Mouse (Mus musculus): Measurements from ENCODE around the gene Mcat. TPM values are rescaled to one million over a fixed set of nuclear protein-coding genes. Genes with fewer than 3 reads are reported as not detected.

The Mcat gene
- polyA plus RNA-seq, 1 experiment from 2014 or later = 6.9 TPM

DNA sequence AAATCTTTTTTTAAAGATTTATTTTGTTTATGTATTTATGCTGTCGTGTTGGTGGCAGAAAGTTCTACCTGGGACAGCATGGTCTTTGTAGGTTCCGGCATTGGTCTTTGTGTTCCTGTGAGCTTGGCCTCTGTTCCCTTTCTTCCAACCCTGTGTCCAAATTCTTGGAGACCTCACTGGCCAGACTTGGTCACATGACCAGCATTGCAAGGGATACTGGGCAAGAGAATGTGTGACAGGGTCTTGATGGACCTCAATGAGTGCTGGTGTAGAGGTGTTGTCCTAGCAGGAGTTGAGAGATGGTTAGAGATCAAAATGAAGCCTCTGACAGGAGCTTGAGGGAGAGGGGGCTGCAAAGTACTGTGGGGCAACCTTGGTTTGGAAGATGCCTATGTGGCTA lies 24.7 kb downstream of the Mcat start:
- no peaks in the 10 kb centered on the region for H3K79me2 ChIP-seq (ENCODE audit: inconsistent target)
- H3K27ac ChIP-seq = no peak overlapping the region
- WGBS (ENCODE audit: missing documents) = 100% methylated on average over 2 of the region's 2 CpGs
- no peak overlapping the region for H3K4me3 ChIP-seq (ENCODE audit: inconsistent target)
- H3K36me3 ChIP-seq (ENCODE audit: inconsistent target) = no peaks in the 10 kb centered on the region

DNA sequence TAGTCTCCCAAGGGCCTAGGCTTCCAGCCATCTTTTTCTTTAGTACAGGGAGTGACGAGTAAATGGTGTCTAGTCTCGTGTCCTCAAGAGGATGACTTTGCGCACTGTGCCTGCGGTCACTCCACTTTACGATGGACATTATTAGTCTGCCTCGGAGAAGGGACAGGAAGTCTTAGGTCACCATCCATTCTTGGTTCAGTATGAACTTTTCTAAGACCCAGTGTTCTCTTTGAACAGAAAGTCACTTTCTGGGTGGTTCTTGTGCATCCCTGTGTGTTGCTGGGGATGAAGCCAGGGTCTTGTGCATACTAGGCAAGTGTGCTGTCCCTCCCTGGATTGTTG lies 27.7 kb downstream of the Mcat start:
- no peak overlapping the region for H3K4me3 ChIP-seq (ENCODE audit: inconsistent target)
- no peak overlapping the region for H3K27ac ChIP-seq
- H3K79me2 ChIP-seq (ENCODE audit: inconsistent target) = no peaks in the 10 kb centered on the region
- no peaks in the 10 kb centered on the region for H3K36me3 ChIP-seq (ENCODE audit: inconsistent target)
- 82% methylated on average over 6 of the region's 6 CpGs for WGBS (ENCODE audit: missing documents)

GRCm38 (mm10) chr15:83534960-83535889 lies 28.4 kb downstream of the Mcat start:
- Histone ChIP-seq H3K4me3 (ENCODE audit: inconsistent target) (no peak overlapping the region), H3K27ac (0 out of 2 replicates have a peak overlapping the region, but pooled peaks have one; percentile 7), H3K36me3 (ENCODE audit: inconsistent target) (no peaks in the 10 kb centered on the region), H3K79me2 (ENCODE audit: inconsistent target) (no peaks in the 10 kb centered on the region)
- WGBS (ENCODE audit: missing documents) = 70% methylated on average over 17 of the region's 17 CpGs

DNA sequence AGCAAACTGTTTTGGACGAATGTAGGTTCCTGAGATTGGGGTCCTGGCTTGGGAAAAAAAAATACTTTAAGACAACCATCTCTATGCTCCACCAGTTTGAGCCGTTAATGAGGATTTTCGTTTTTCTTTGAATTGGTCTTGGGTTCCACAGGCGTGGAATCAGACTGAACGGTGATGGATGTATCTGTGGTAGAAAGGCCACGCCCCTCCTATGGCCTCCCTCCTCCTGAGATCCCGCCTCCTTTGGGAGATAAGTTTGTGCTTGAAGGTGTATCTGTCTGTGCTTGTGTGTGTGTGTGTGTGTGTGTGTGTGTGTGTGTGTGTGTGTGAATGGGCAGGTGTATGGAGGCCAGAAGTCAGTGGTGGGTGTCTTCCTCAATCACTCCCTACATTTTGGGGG lies 31.0 kb downstream of the Mcat start:
- H3K27ac ChIP-seq = no peak overlapping the region
- H3K36me3 ChIP-seq (ENCODE audit: inconsistent target) = no peaks in the 10 kb centered on the region
- H3K79me2 ChIP-seq (ENCODE audit: inconsistent target) = no peaks in the 10 kb centered on the region
- H3K4me3 ChIP-seq (ENCODE audit: inconsistent target) = no peak overlapping the region
- WGBS (ENCODE audit: missing documents) = 92% methylated on average over 6 of the region's 7 CpGs

DNA sequence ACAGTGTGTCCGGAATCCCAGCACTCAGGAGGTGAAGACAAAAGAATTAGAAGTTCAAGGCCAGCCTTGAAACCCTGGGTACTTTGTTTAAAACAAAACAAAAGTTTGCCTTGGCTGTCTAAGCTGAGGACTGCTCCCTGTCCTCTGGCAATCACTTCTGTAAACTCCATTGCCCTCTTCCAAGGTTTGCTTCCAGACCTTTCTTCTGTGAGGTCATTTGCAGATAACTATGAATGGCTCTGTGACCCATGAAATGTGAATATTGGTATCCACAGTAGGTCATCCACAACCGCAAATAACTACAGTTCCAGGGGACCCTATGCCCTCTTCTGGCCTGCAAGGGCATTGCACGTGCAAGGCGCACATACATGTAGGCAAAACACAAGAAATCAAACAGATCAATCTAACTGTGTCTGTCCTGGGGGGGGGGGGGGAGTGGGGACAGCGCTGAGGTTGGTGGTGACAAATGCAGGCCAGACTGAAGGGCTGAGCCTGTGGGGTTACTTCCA lies 31.6 kb downstream of the Mcat start:
- 94% methylated on average over 2 of the region's 5 CpGs for WGBS (ENCODE audit: missing documents)
- Histone ChIP-seq H3K4me3 (ENCODE audit: inconsistent target) (no peak overlapping the region), H3K27ac (no peak overlapping the region), H3K36me3 (ENCODE audit: inconsistent target) (no peaks in the 10 kb centered on the region), H3K79me2 (ENCODE audit: inconsistent target) (no peaks in the 10 kb centered on the region)

- Histone ChIP-seq H3K79me2 (ENCODE audit: inconsistent target) (no peaks in the 10 kb centered on the region), H3K36me3 (ENCODE audit: inconsistent target) (no peaks in the 10 kb centered on the region), H3K27ac (no peak overlapping the region), H3K4me3 (ENCODE audit: inconsistent target) (no peak overlapping the region)
- 89% methylated on average over 6 of the region's 6 CpGs for WGBS (ENCODE audit: missing documents)
Observed at GRCm38 (mm10) chr15:83530688-83531087, 32.9 kb downstream of the Mcat start.

GRCm38 (mm10) chr15:83530233-83530632 lies 33.4 kb downstream of the Mcat start:
- 34% methylated on average over 9 of the region's 9 CpGs for WGBS (ENCODE audit: missing documents)
- H3K79me2 ChIP-seq (ENCODE audit: inconsistent target) = no peaks in the 10 kb centered on the region
- no peaks in the 10 kb centered on the region for H3K36me3 ChIP-seq (ENCODE audit: inconsistent target)
- H3K27ac ChIP-seq = no peak overlapping the region
- H3K4me3 ChIP-seq (ENCODE audit: inconsistent target) = no peak overlapping the region

DNA sequence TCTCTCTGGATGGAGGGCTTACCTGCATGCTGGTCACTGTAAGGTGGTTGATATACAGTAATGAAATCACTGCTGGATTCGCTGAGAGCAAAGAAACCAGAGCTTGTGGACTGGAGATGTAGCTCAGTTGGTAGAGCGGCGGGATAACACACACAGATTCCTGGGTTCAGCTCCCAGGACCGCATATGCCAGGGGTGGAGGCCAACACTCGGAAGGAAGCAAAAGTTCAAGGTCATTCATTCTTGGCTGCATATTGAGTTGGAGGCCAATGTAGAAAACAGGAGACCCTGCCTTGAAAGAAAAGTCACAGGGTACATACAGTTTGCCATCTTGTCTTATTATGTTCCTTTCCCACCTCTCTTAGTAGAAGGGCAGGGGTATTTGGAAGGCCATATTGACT lies 33.8 kb downstream of the Mcat start:
- Histone ChIP-seq H3K79me2 (ENCODE audit: inconsistent target) (no peaks in the 10 kb centered on the region), H3K4me3 (ENCODE audit: inconsistent target) (no peak overlapping the region), H3K27ac (no peak overlapping the region), H3K36me3 (ENCODE audit: inconsistent target) (no peaks in the 10 kb centered on the region)
- WGBS (ENCODE audit: missing documents) = 90% methylated on average over 5 of the region's 5 CpGs

- 83% methylated on average over 4 of the region's 4 CpGs for WGBS (ENCODE audit: missing documents)
- H3K4me3 ChIP-seq (ENCODE audit: inconsistent target) = no peak overlapping the region
Observed at GRCm38 (mm10) chr15:83528892-83529291, 34.7 kb downstream of the Mcat start.

GRCm38 (mm10) chr15:83527747-83528146 lies 35.8 kb downstream of the Mcat start:
- Histone ChIP-seq H3K36me3 (ENCODE audit: inconsistent target) (no peaks in the 10 kb centered on the region), H3K4me3 (ENCODE audit: inconsistent target) (no peak overlapping the region), H3K79me2 (ENCODE audit: inconsistent target) (no peaks in the 10 kb centered on the region), H3K27ac (no peak overlapping the region)
- 100% methylated on average over 2 of the region's 2 CpGs for WGBS (ENCODE audit: missing documents)

More at GRCm38 (mm10) chr15:83528892-83529291, 34.7 kb downstream of the Mcat start:
- Histone ChIP-seq H3K79me2 (ENCODE audit: inconsistent target) (no peaks in the 10 kb centered on the region), H3K36me3 (ENCODE audit: inconsistent target) (no peaks in the 10 kb centered on the region), H3K27ac (no peak overlapping the region)

DNA sequence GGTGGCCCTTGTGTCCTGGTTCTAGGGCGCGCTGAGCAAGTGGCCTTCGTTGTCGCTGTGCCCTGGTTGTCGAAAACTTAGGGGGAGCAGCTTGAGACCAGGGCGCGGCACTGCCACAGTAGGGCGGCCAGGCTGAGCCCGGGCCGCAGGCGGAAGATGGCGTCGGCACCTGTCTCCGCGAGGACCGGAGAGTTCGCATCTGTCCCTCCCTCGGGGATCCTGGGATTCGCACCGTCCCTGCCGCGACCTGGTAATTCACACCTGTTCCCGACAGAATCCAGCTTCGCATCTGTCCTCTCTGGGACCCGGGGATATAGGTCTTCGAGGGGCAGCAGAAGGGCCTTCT lies 36.5 kb downstream of the Mcat start:
- Histone ChIP-seq H3K4me3 (ENCODE audit: inconsistent target) (peak overlapping the region; percentile 7; the same call in 1 of the 2 replicates), H3K79me2 (ENCODE audit: inconsistent target) (no peaks in the 10 kb centered on the region), H3K36me3 (ENCODE audit: inconsistent target) (no peaks in the 10 kb centered on the region), H3K27ac (no peak overlapping the region)
- 6% methylated on average over 26 of the region's 26 CpGs for WGBS (ENCODE audit: missing documents)

- Histone ChIP-seq H3K36me3 (ENCODE audit: inconsistent target) (no peaks in the 10 kb centered on the region), H3K27ac (no peak within 1 kb of the TSS), H3K79me2 (ENCODE audit: inconsistent target) (no peaks in the 10 kb centered on the region), H3K4me3 (ENCODE audit: inconsistent target) (peak within 1 kb of the TSS; percentile 7; the same call in 1 of the 2 replicates)
- WGBS (ENCODE audit: missing documents) = 2% methylated on average over 45 of the region's 45 CpGs
Observed at GRCm38 (mm10) chr15:83526424-83527091, 37.0 kb downstream of the Mcat start, which contains the start of gene Bik. Gene Bik, plus strand, starts transcription at chr15:83526862.

GRCm38 (mm10) chr15:83524333-83524729 lies 39.3 kb downstream of the Mcat start:
- Histone ChIP-seq H3K79me2 (ENCODE audit: inconsistent target) (no peaks in the 10 kb centered on the region), H3K27ac (no peak overlapping the region), H3K4me3 (ENCODE audit: inconsistent target) (no peak overlapping the region), H3K36me3 (ENCODE audit: inconsistent target) (no peaks in the 10 kb centered on the region)
- WGBS (ENCODE audit: missing documents) = 85% methylated on average over 3 of the region's 3 CpGs

DNA sequence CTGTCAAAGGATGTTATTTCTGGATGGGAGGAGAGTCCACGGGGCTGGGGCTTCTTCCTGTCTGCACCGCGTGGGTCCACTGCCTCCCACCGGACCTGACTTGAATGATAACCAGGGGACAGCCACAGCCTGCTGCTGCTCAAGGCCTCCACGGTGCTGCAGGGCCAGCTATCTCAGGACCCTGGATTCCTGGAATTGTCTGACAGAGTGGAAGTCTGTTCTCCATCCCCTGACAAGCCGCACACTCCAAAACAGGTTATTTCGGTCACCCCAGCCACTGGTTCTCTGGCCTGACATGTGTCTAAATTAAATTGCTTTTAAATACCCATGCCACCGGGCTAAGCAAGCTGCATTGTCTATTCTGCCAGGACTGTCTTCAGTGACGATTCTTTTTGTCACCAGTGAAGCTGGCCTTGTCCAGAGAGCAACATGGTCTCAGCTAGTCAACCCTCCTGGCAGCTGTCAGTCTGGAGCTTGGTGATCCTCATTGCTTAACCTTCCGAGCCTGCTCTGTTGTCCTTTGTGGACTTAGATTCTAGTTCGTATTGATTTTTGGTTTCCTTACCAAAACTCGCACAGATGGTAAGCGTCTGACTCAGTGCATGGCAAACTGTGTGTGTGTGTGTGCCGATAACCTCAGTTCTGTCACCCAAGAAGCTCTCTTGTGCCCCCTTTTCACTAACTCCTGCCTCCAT lies 39.8 kb downstream of the Mcat start:
- Histone ChIP-seq H3K36me3 (ENCODE audit: inconsistent target) (no peaks in the 10 kb centered on the region), H3K27ac (no peak overlapping the region), H3K79me2 (ENCODE audit: inconsistent target) (no peaks in the 10 kb centered on the region), H3K4me3 (ENCODE audit: inconsistent target) (no peak overlapping the region)
- WGBS (ENCODE audit: missing documents) = 83% methylated on average over 14 of the region's 14 CpGs

Data from macrophage (primary cell).